Mouse (Mus musculus) kidney, adult 18-20 months (tissue): ENCODE results near the gene Flnc.

Experiments
- DNase-seq: peaks from one replicate; pipeline ENCODE4 v3.0.0; 2021

Flnc gene

DNA sequence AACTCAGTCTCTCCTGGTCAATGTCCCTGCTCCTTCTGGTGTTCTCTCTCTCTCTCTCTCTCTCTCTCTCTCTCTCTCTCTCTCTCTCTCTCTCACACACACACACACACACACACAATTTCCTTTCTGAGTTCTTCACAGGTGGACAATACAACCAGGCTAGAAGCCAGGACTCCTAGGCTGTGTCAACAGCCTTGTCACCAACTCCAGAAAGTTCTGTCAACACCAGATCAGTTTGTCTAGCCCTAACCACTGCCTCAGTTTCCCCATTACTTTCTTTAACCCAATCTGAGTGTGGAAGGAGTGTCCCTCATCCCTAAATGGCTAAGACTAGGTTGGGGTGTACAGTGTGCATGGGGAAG, 399 bp upstream of the Flnc start:
- no peak for DNase-seq

DNA sequence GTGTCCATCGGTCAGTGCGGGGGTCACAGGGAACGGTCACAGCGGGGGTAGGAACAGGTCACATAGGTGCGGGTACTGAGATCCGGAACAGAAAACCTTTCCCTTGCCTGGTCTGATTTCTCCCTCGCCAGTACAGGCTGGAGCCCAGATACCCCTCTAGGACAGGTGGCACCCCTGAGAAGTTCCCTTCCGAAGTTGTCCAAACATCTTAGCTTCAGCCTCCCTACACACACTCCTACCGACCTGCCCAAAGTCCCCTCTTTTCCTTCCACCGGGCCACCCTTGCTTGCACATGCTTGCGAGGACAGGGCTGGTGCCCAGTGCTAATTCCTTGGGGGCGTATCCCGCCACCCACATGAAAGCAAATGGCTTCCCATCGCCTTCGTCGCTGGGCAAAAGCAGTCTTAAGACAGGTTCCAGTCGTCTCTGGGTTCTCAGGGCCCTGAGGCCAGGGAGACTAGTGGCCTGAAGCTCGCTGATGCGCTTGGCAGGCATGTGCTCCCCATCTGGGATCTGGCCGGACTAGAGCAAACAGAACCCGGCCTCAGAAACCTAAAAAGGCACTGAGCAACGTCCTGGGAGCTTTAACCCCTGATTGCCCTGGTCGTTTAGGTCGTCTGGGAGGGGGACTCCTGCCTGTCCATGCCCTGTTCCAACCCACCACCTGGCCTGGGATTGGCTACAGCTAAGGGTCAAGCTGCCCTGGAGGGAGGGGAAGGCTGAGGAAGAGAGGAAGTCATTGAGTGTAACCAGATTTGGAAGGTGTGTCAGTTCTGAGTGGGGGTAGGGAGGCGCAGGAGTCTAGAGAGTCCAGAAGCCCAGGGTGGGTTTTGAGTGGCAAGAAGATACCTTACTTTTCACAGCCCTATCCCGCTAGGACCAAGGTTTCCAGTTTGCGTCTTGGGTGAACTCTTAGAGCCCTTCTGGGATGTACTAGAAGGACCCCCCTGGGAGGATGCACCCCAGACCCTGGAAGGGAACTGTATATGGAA, 1.0 kb downstream of the Flnc start:
- DNase-seq, result no peak

- no peak for DNase-seq
Measured at GRCm38 (mm10) chr6:29434911-29435691, 2.0 kb downstream of the Flnc start.

- no peak for DNase-seq
Measured at GRCm38 (mm10) chr6:29435940-29436451, 2.9 kb downstream of the Flnc start.

DNA sequence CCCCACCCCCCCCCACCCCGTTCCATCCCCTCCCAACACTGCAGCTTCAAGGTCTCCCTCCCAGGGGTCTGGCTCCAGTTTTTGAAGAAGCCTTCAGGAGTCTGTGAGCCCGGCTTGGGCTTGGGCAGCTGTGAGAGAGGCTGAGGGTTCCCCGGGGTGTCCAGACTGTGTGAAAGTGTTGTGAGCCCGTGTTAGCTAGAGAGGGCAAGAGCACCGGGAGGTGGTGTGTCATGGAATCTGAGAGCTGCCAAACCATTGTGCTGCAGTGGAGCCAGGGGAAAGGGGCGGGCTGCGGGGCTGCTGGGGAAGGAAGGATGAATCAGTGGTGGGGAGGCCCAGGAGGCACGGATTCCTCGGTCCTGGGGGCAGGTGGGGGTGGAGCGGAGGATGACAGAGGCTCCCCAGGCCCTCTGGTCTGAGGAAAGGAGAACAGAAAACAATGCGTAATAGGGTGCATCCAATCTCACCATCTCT, 3.4 kb downstream of the Flnc start:
- DNase-seq, result no peak

- no peak for DNase-seq
Measured at GRCm38 (mm10) chr6:29439251-29439650, 6.2 kb downstream of the Flnc start.

GRCm38 (mm10) chr6:29439789-29440188, 6.7 kb downstream of the Flnc start:
- no peak for DNase-seq

DNA sequence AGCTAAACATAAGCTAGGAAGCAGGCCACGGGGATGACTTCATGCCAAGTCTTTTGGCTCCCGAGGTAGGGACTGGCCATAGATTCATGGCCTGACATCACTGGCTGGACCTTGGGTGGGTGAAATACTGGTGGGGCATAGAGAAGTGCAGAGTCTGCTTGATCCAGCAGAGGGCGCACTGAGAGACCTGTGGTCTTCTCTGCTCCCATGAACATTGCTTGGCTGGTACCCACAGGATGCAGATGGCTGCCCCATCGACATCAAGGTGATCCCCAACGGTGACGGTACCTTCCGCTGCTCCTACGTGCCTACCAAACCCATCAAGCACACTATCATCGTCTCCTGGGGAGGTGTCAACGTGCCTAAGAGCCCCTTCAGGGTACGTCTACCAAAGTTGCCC, 11.7 kb downstream of the Flnc start:
- DNase-seq, result peak; percentile 50

GRCm38 (mm10) chr6:29445354-29445753, 12.3 kb downstream of the Flnc start:
- DNase-seq, result no peak

DNA sequence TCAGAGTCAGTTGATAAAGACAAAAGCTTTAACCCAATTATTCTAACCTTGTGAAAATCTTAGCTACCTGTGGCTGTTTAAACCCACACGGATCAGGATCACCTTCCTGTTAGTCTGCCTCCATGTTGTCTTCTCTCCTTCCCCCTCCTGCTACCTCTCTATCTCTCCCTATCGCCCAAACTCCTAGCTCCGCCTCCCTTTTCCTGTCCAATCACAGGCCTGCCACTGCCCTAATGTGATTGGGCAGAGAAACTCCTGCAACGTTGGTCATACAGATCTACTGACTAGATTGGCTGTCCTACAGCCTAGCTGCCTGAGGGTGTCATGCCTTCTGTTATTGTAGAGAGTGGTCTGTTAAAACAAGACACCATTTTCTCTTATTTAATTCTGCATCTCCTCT, 16.8 kb downstream of the Flnc start:
- no peak for DNase-seq

DNA sequence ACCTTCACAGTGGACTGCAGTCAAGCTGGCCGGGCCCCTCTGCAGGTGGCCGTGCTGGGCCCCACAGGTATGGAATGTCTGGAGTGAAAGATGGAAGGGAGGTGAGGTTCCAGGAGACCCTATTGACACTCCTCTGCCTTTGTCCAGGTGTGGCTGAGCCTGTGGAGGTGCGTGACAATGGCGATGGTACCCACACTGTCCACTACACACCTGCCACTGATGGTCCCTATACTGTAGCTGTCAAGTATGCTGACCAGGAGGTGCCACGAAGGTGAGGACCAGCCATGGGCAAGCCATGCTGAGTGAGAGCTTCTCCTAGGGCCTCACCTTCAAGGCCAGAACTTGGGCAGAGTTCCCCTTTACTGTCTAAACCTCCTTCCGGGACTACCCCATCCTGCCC, 17.6 kb downstream of the Flnc start:
- no peak for DNase-seq

GRCm38 (mm10) chr6:29461502-29461901, 28.4 kb downstream of the Flnc start:
- DNase-seq, result no peak

- no peak for DNase-seq
Measured at GRCm38 (mm10) chr6:29463388-29463787, 30.3 kb downstream of the Flnc start.

DNA sequence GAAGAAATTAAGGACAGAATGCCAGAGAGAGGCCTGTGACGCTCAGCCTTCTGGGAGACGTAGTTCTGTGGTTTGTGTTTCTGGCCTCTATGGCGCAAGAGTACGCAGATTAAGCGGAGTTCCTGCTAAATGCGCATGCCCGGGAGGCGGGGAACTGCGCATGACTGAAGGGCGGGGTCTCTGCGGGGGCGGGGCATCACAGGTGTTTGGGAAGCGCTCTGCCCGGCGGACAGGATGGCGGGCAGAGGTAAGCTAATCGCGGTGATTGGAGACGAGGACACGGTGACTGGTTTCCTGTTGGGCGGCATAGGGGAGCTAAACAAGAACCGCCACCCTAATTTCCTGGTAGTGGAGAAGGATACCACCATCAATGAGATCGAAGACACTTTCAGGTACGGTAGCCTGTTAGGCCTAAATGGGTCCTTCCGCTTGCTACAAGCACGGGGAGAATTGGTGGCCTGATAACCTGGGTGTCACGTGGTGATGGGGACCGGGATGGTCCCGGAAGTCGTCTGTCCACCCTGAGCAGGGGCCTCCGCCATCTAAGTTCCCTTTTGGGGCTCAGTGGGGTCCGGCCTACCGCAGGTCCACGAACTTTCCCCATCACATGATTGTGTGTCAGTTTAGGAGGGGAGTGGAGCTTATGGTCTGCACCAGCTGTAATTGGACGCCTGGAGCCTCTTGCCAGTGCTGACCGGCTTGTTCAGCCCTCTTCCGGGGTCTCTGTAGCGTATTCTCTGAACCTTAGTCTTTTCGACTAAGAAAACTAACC, 34.7 kb downstream of the Flnc start, which contains the start of gene Atp6v1f:
Gene Atp6v1f, plus strand, starts transcription at position 136 of the 772 bp plus-strand sequence.
- DNase-seq, result peak; percentile 92

DNA sequence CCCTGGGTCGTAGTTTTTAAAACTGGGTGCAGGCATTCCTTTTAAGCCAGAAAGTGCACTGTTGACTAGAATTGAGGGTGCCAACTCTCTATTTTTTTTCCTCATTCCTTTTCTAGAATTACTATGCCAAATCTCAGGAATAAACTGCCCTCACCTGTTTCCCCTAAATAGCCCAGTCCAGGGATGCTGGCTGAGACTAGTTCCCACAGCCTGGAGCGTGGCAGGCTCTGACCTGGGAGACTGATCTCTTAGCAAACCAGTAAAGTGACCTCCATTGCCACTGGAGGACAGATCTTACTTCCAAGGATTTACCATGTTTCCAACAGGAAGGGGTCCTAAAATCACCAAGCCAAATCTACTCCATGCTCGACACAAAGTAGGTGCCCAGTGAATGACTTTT, 35.8 kb downstream of the Flnc start:
- DNase-seq, result peak; percentile 42

DNA sequence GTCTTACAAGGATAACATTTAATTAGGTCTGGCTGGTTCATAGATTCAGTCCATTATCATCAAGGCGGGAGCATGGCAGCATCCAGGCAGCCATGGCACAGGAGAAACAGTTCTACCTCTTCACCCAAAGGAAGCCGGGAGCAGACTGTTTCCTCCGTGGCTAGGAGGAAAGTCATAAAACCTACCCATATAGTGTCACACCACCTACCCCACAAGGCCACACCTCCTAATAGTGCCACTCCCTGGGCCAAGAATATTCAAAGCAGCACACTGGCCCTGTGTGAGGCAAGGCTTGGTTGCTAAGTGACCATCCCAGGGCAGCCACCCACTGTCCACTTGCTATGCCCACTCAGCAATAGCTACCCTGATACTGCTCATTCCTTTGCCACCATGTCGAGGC, 38.1 kb downstream of the Flnc start, which contains the start of gene Atp6v1fnb:
Gene Atp6v1fnb, plus strand, starts transcription at position 301 of the 400 bp plus-strand sequence.
- no peak for DNase-seq

DNA sequence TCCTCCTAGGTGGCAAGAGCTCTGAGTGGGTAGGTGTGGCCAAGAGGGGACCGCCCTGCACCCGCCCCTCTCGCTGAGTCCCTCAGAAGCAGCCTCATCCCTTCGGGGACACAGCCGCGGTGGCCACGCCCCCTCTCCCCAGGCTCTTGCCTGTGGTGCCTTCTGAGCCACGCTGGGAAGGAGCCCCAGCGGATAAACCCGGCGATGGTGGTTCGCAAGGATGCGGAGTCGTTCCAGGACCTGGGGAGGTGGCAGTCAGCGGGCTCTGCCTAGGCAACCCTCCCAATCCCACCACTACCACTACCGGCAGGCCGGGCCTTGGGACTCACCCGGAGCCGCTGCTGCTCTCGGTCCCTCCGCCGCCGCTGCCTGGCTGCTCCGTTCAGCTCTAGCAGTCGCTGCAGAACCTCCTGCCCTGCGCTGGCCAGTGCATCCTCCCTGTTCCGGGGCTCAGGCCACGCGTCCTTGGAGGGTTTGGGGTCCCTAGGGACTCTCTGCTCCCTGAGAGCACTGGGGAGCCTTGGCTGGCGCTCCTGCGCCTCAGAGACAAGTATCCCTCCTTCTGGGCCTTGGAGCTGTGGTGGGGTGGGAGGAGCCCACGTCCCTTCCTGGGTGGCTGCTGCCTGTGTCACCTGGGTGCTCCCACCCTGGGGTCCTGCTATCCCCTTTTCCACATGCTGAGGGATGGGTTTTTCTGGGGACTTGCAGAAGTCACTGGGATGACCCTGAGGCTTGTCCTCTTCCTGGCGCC, 41.1 kb downstream of the Flnc start:
- DNase-seq, result peak; percentile 90

DNA sequence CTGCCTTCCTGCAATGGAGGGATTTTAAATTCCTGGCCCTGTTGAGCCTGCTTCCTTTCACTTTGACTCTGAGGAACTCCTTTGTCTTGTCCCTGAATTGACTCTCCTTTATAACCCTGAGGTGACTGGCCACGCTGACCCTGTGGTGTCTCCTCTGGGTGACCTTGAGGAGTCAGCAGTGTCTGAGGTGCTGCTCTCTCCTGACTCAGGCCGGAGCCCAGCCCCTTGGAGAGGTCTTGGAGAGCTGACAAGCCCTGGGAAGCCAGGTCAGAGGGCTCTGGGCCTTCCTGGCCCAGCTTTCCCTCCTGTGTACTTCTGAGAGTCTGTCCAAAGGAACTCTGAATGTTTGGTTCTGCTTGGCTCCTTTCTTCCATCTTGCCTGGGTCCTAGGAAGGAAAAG, 41.7 kb downstream of the Flnc start:
- peak; percentile 50 for DNase-seq

- no peak for DNase-seq
Measured at GRCm38 (mm10) chr6:29482691-29483090, 49.6 kb downstream of the Flnc start.

DNA sequence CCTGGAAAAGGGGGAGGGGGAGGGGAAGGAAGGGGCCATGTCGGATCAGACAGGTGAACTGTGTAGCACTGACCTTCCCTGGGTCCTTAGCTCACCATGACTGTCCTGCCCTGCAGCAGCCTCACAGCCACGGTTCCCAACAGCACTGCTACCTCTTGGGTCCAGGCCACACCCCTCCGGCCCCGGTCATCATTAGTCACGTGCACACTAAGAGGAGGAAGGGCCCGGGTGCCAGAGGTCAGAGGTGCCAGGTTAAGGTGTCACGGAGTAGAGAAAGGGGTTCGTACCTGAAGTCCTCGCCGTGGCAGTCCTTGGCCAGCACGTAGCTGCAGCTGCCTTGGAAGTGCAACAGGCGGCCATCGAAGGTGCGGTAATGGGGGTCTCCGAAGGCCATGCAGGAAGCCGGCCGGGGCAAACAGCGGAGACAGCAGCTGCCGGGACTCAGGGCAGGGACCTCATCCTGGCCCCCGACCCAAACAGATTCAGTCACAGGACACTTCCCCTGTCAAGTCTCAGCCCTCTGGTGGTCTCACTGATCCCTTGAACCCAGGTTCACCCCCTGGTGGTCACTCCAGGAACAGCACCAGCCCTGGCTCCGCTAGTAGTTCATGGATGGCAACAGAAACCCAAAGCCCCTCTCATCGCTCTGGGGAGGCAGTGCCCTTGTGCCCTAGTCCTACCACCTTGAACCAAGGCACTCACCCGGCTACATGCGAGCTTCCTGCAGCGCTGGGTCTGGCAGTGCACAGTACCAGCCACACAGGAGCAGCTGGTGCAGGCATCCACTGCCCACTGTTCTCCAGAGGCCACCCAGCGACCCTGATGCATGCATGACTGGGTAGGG, 51.9 kb downstream of the Flnc start:
- DNase-seq, result peak; percentile 71

GRCm38 (mm10) chr6:29485951-29486350, 52.9 kb downstream of the Flnc start:
- DNase-seq, result no peak
